Mouse (Mus musculus): ENCODE results near the gene Otud3. TPM values are rescaled to one million over a fixed set of nuclear protein-coding genes. Genes with fewer than 3 reads are reported as not detected.

Otud3 gene
- total and polyA plus RNA-seq, 3 experiments, result 11.3 to 15.0 TPM; not detected in 1

GRCm38 (mm10) chr4:138868666-138869065, 45.1 kb downstream of the Otud3 start:
- Histone ChIP-seq H3K36me3 (ENCODE audit: control insufficient read depth in 1 of 2, insufficient read depth in 2 of 2, low read length in 2 of 2) (no peaks in the 10 kb centered on the region; a peak in 1 of 4 replicates), H3K9ac (ENCODE audit: control insufficient read depth, low read depth, low read length, poor library complexity, severe bottlenecking) (no peak overlapping the region), H3K4me3 (ENCODE audit: control insufficient read depth in 1 of 2, insufficient read depth in 1 of 2, low read depth in 2 of 2, low read length in 2 of 2) (no peak overlapping the region), H3K4me1 (ENCODE audit: control insufficient read depth in 1 of 2, insufficient read depth in 2 of 2, low read length in 2 of 2) (peaks cover 1 to 4% of the 10 kb centered on the region in 2 experiments; a peak in 3 of 4 replicates), H3K27ac (ENCODE audit: control insufficient read depth, low read depth, low read length) (no peak overlapping the region), H3K79me2 (ENCODE audit: control insufficient read depth, insufficient read depth, low read length, poor library complexity) (no peaks in the 10 kb centered on the region), H3K9me3 (replicated peaks; ENCODE audit: insufficient read depth, low read length) (no peaks in the 10 kb centered on the region), H3K27me3 (ENCODE audit: control insufficient read depth in 1 of 2, insufficient read depth in 2 of 2, low read length in 2 of 2) (peaks cover 0 to 1% of the 10 kb centered on the region in 2 experiments; a peak in 2 of 4 replicates)
- TF ChIP-seq POLR2AphosphoS5 (IDR thresholded peaks at IDR 0.05; ENCODE audit: borderline replicate concordance, low read depth, low read length), result no peak
- TF ChIP-seq MAFK (IDR thresholded peaks at IDR 0.05; ENCODE audit: borderline replicate concordance, low read depth, low read length), result no peak
- TF ChIP-seq POLR2A (IDR thresholded peaks at IDR 0.05; ENCODE audit: control insufficient read depth in 1 of 2, insufficient read depth in 1 of 2, low read depth in 1 of 2, low read length in 2 of 2, poor library complexity in 1 of 2), result no peak
- TF ChIP-seq ELF1 (IDR thresholded peaks at IDR 0.05; ENCODE audit: low read depth, low read length), result no peak
- TF ChIP-seq USF1 (IDR thresholded peaks at IDR 0.05; ENCODE audit: low read depth, low read length), result no peak
- no peak for TF ChIP-seq ETS1 (IDR thresholded peaks at IDR 0.05; ENCODE audit: low read depth, low read length)
- no peak for DNase-seq (ENCODE audit: low read depth, low spot score)

- Histone ChIP-seq H3K79me2 (ENCODE audit: control insufficient read depth, insufficient read depth, low read length, poor library complexity) (no peaks in the 10 kb centered on the region), H3K36me3 (ENCODE audit: control insufficient read depth in 1 of 2, insufficient read depth in 2 of 2, low read length in 2 of 2) (no peaks in the 10 kb centered on the region; a peak in 1 of 4 replicates), H3K27ac (ENCODE audit: control insufficient read depth, low read depth, low read length) (no peak overlapping the region), H3K9ac (ENCODE audit: control insufficient read depth, low read depth, low read length, poor library complexity, severe bottlenecking) (peak overlapping the region; percentile 59), H3K4me3 (ENCODE audit: control insufficient read depth in 1 of 2, insufficient read depth in 1 of 2, low read depth in 2 of 2, low read length in 2 of 2) (peak overlapping the region; percentile 56 to 96), H3K27me3 (ENCODE audit: control insufficient read depth in 1 of 2, insufficient read depth in 2 of 2, low read length in 2 of 2) (peaks cover 0 to 1% of the 10 kb centered on the region in 2 experiments; a peak in 2 of 4 replicates), H3K4me1 (ENCODE audit: control insufficient read depth in 1 of 2, insufficient read depth in 2 of 2, low read length in 2 of 2) (peaks cover 1 to 4% of the 10 kb centered on the region in 2 experiments; a peak in 3 of 4 replicates), H3K9me3 (replicated peaks; ENCODE audit: insufficient read depth, low read length) (no peaks in the 10 kb centered on the region)
- DNase-seq (ENCODE audit: low read depth, low spot score), result peak; percentile 90
- TF ChIP-seq MYC (IDR thresholded peaks at IDR 0.05; ENCODE audit: low read depth, low read length) (peak; percentile 53; the same call in 1 of the 2 replicates), TCF12 (IDR thresholded peaks at IDR 0.05; ENCODE audit: low read depth, low read length) (no peak), SIN3A (IDR thresholded peaks at IDR 0.05; ENCODE audit: low read length) (no peak), UBTF (IDR thresholded peaks at IDR 0.05; ENCODE audit: borderline replicate concordance, insufficient read depth, low read depth, low read length) (no peak), MAFK (IDR thresholded peaks at IDR 0.05; ENCODE audit: borderline replicate concordance, low read depth, low read length) (no peak), ZC3H11A (IDR thresholded peaks at IDR 0.05; ENCODE audit: low read depth, low read length) (peak; percentile 68), RAD21 (IDR thresholded peaks at IDR 0.05; ENCODE audit: low read depth, low read length) (peak; percentile 70), SMC3 (IDR thresholded peaks at IDR 0.05; ENCODE audit: low read depth, low read length) (peak; percentile 79), RCOR1 (IDR thresholded peaks at IDR 0.05; ENCODE audit: low read depth, low read length) (no peak), CTCF (IDR thresholded peaks at IDR 0.05 in 2 of 3, conservative IDR thresholded peaks at IDR 0.05 in 1 of 3; ENCODE audit: control insufficient read depth in 1 of 3, insufficient read depth in 1 of 3, low read depth in 2 of 3, low read length in 3 of 3, poor library complexity in 1 of 3, severe bottlenecking in 1 of 3) (peak; percentile 69 to 81 (median 80))
Measured at GRCm38 (mm10) chr4:138866413-138866812, 47.3 kb downstream of the Otud3 start.
